Mouse (Mus musculus) CD8-positive naive resting alpha-beta T cell, adult 2 months (primary cell): Measurements from ENCODE around the gene Cdk14.

Experiments used
- DNase-seq, 2 experiments: peaks; one replicate each; pipeline ENCODE4 v3.0.0; 2022; ENCODE audit warnings: low read depth in 2 of 2, low spot score in 2 of 2

The Cdk14 gene

GRCm38 (mm10) chr5:5109017-5109416, 311.1 kb downstream of the Cdk14 start:
- DNase-seq, result no peak

GRCm38 (mm10) chr5:5096248-5096915, 323.7 kb downstream of the Cdk14 start:
- DNase-seq, result no peak

- DNase-seq, result no peak
These were observed 327.4 kb downstream of the Cdk14 start for GRCm38 (mm10) chr5:5092736-5093135.

- no peak for DNase-seq
These were observed 348.6 kb downstream of the Cdk14 start for GRCm38 (mm10) chr5:5071526-5071925.

- DNase-seq, result no peak
These were observed 355.4 kb downstream of the Cdk14 start for GRCm38 (mm10) chr5:5064686-5065085.

GRCm38 (mm10) chr5:5056102-5056883, 363.8 kb downstream of the Cdk14 start:
- no peak for DNase-seq

GRCm38 (mm10) chr5:5055494-5055893, 364.6 kb downstream of the Cdk14 start:
- DNase-seq, result no peak

GRCm38 (mm10) chr5:5054270-5054669, 365.8 kb downstream of the Cdk14 start:
- DNase-seq, result no peak

- no peak for DNase-seq
These were observed 375.8 kb downstream of the Cdk14 start for GRCm38 (mm10) chr5:5044326-5044725.

GRCm38 (mm10) chr5:5042735-5043134, 377.4 kb downstream of the Cdk14 start:
- no peak for DNase-seq

- DNase-seq, result no peak
These were observed 378.6 kb downstream of the Cdk14 start for GRCm38 (mm10) chr5:5041480-5041879.

- DNase-seq, result no peak
These were observed 380.3 kb downstream of the Cdk14 start for GRCm38 (mm10) chr5:5039700-5040284.

- DNase-seq, result no peak
These were observed 386.7 kb downstream of the Cdk14 start for GRCm38 (mm10) chr5:5033445-5033844.

GRCm38 (mm10) chr5:5032847-5033246, 387.3 kb downstream of the Cdk14 start:
- DNase-seq, result no peak

GRCm38 (mm10) chr5:5032446-5032845, 387.7 kb downstream of the Cdk14 start:
- no peak for DNase-seq

- DNase-seq, result no peak
These were observed 389.7 kb downstream of the Cdk14 start for GRCm38 (mm10) chr5:5030431-5030830.

GRCm38 (mm10) chr5:5018959-5019358, 401.2 kb downstream of the Cdk14 start:
- no peak for DNase-seq

GRCm38 (mm10) chr5:5018242-5018641, 401.9 kb downstream of the Cdk14 start:
- DNase-seq, result no peak

- DNase-seq, result no peak
These were observed 406.3 kb downstream of the Cdk14 start for GRCm38 (mm10) chr5:5013783-5014182.

- no peak for DNase-seq
These were observed 407.4 kb downstream of the Cdk14 start for GRCm38 (mm10) chr5:5012521-5013346.

GRCm38 (mm10) chr5:5008153-5008745, 411.9 kb downstream of the Cdk14 start:
- DNase-seq, result no peak
